Mouse (Mus musculus): Measurements from ENCODE around the gene Lonrf2. TPM values are rescaled to one million over a fixed set of nuclear protein-coding genes. Genes with fewer than 3 reads are reported as not detected.

Lonrf2 gene
- polyA plus RNA-seq, 1 experiment from 2014 or later, result 0.79 TPM

DNA sequence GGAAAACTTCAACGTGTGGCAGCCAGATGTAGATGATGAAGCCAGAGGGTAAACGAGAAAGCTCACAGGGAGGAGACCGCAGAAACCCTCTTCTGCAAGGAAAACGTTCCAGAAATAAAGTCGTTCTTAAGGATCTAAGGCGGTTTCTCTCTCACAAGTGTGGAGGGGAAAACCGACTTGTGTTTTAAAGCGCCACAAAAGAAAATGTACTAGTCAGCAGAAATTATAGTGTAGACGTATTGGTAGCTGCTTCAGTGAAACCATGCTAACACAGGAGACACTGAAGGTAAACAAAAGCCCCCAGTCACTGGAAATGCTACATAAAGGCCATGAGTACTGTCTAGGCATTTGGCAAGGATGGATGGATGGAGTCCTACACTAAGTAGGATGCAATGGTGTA is 19.2 kb downstream of the Lonrf2 start:
- H3K4me3 ChIP-seq (ENCODE audit: low read length), result no peak overlapping the region
- no peak for ATAC-seq
- no peak overlapping the region for H3K27ac ChIP-seq (ENCODE audit: low read length)
- no peaks in the 10 kb centered on the region for H3K4me1 ChIP-seq (ENCODE audit: control insufficient read depth, insufficient read depth, low read length)
- 58% methylated on average over 9 of the region's 9 CpGs for WGBS
- no peaks in the 10 kb centered on the region for H3K9me3 ChIP-seq (ENCODE audit: control insufficient read depth, low read length)
- H3K36me3 ChIP-seq (ENCODE audit: control insufficient read depth, insufficient read depth, low read length), result no peaks in the 10 kb centered on the region
- H3K27me3 ChIP-seq (replicated peaks; ENCODE audit: control insufficient read depth, insufficient read depth, low read length), result no peaks in the 10 kb centered on the region
- no peak overlapping the region for H3K4me2 ChIP-seq (ENCODE audit: low read depth, low read length)
- H3K9ac ChIP-seq (ENCODE audit: low read depth, low read length), result no peak overlapping the region

DNA sequence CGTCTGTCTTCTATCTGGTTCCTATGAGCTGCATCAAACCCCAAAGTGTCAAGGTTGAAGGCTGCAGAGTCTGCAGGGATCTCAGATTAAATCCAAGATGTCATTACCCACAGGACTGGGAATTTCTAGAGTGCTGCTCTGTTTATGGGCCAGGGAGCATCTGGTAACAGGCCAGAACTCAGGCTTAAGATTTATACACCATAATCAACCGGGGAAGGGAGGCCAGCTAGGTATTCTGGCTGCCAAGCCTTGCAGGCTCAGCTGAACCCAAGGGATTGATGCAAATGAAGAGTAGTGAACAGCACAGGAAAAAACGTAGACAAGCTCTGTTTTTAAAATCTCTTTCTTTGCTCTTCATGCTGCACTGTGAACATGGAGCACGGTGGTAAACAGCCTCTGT is 20.2 kb downstream of the Lonrf2 start:
- 54% methylated on average over 4 of the region's 4 CpGs for WGBS
- ATAC-seq, result no peak
- no peaks in the 10 kb centered on the region for H3K27me3 ChIP-seq (replicated peaks; ENCODE audit: control insufficient read depth, insufficient read depth, low read length)

DNA sequence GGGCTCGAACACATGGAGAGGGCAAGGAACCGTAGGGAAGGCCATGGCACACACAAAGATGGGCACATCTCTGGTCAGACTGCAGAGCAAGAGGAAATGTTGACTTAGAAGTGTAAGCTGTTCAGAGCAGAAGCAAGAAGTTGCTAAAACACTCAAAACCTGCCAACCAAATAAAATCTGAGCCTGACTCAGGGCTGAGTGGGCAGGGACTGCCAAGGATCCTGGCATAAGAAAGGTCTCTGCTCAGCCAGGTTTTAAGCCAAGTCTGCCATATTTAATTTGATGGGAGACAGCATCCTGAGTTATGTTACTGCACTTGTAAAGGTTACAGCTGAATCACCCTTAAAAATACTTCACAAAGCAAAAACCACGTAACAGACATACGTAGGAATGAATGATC is 29.4 kb downstream of the Lonrf2 start:
- WGBS, result 92% methylated on average over 4 of the region's 4 CpGs
- ATAC-seq, result no peak

More for the DNA sequence above, 20.2 kb downstream of the Lonrf2 start:
- H3K36me3 ChIP-seq (ENCODE audit: control insufficient read depth, insufficient read depth, low read length), result no peaks in the 10 kb centered on the region
- H3K9me3 ChIP-seq (ENCODE audit: control insufficient read depth, low read length), result no peaks in the 10 kb centered on the region
- H3K4me3 ChIP-seq (ENCODE audit: low read length), result no peak overlapping the region
- no peak overlapping the region for H3K27ac ChIP-seq (ENCODE audit: low read length)
- H3K9ac ChIP-seq (ENCODE audit: low read depth, low read length), result no peak overlapping the region
- H3K4me1 ChIP-seq (ENCODE audit: control insufficient read depth, insufficient read depth, low read length), result no peaks in the 10 kb centered on the region
- H3K4me2 ChIP-seq (ENCODE audit: low read depth, low read length), result no peak overlapping the region

DNA sequence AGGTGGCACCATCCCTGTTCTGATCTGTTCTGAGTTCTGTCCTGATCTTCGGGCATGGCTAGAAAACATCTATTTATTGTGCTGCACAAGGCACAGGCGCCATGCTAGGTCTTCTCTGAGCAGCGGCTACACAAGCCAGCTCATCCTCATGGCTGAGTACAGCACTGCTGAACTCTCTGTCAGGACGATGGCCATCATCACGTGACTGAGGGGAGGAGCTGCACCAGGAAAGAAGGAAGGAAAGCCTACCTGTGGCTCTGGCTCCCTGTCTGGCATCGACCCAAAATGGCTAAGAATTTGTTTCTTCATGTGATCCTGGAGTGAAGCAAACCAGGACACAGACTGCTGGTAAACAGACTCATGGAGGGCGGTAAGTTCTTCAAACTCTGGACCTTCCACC is 36.1 kb downstream of the Lonrf2 start:
- Histone ChIP-seq H3K4me1 (ENCODE audit: control insufficient read depth, insufficient read depth, low read length) (no peaks in the 10 kb centered on the region), H3K27ac (ENCODE audit: low read length) (no peak overlapping the region), H3K9ac (ENCODE audit: low read depth, low read length) (no peak overlapping the region), H3K36me3 (ENCODE audit: control insufficient read depth, insufficient read depth, low read length) (no peaks in the 10 kb centered on the region), H3K4me2 (ENCODE audit: low read depth, low read length) (no peak overlapping the region), H3K4me3 (ENCODE audit: low read length) (no peak overlapping the region), H3K9me3 (ENCODE audit: control insufficient read depth, low read length) (no peaks in the 10 kb centered on the region), H3K27me3 (replicated peaks; ENCODE audit: control insufficient read depth, insufficient read depth, low read length) (no peaks in the 10 kb centered on the region)
- no peak for ATAC-seq
- WGBS, result 73% methylated on average over 7 of the region's 7 CpGs

More for the DNA sequence above, 29.4 kb downstream of the Lonrf2 start:
- H3K4me3 ChIP-seq (ENCODE audit: low read length), result no peak overlapping the region
- H3K9me3 ChIP-seq (ENCODE audit: control insufficient read depth, low read length), result no peaks in the 10 kb centered on the region
- no peak overlapping the region for H3K27ac ChIP-seq (ENCODE audit: low read length)
- no peaks in the 10 kb centered on the region for H3K4me1 ChIP-seq (ENCODE audit: control insufficient read depth, insufficient read depth, low read length)
- H3K4me2 ChIP-seq (ENCODE audit: low read depth, low read length), result no peak overlapping the region
- H3K9ac ChIP-seq (ENCODE audit: low read depth, low read length), result no peak overlapping the region
- H3K36me3 ChIP-seq (ENCODE audit: control insufficient read depth, insufficient read depth, low read length), result no peaks in the 10 kb centered on the region
- H3K27me3 ChIP-seq (replicated peaks; ENCODE audit: control insufficient read depth, insufficient read depth, low read length), result no peaks in the 10 kb centered on the region

DNA sequence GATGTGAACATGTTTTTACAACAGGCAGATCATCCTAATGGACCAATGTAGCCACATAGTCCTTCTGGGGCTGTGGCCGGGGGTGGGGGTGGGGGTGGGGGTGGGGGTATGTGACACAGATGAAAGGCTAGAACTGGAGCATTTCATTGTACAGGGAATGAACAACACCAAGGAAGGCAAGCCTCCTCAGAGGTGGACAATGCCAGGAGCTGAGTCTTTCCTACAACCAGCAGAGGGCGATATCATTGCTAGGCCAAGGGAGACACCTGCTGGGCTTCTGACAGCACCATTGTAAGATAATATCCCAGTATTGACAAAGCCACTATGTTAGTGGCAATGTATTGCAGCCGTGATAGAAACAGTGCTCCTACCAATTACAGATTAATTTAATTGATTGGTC is 37.2 kb downstream of the Lonrf2 start:
- H3K36me3 ChIP-seq (ENCODE audit: control insufficient read depth, insufficient read depth, low read length), result no peaks in the 10 kb centered on the region
- H3K4me1 ChIP-seq (ENCODE audit: control insufficient read depth, insufficient read depth, low read length), result no peaks in the 10 kb centered on the region
- 38% methylated on average over 3 of the region's 3 CpGs for WGBS
- no peak for ATAC-seq
- no peak overlapping the region for H3K9ac ChIP-seq (ENCODE audit: low read depth, low read length)
- H3K4me3 ChIP-seq (ENCODE audit: low read length), result no peak overlapping the region
- no peaks in the 10 kb centered on the region for H3K27me3 ChIP-seq (replicated peaks; ENCODE audit: control insufficient read depth, insufficient read depth, low read length)
- H3K27ac ChIP-seq (ENCODE audit: low read length), result no peak overlapping the region
- H3K9me3 ChIP-seq (ENCODE audit: control insufficient read depth, low read length), result no peaks in the 10 kb centered on the region
- H3K4me2 ChIP-seq (ENCODE audit: low read depth, low read length), result no peak overlapping the region

DNA sequence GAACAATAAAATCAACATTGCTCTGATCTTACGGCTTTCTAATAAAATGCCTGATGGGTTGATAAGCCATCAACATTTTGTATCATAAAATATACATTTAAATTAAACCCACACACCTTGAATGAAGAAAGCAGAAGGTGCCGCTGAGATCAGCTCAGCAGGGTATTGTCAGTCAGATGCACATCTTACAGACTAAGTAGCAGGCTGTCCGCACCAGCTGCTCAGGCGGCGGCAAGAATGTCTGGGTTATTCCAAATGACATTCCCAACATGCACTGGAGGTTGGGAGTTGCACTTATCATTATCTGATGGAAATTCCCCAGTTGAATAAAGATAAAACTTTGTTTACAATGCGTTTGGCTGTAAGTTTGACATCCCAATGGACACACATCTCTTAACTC is 39.6 kb downstream of the Lonrf2 start:
- no peak overlapping the region for H3K4me2 ChIP-seq (ENCODE audit: low read depth, low read length)
- no peaks in the 10 kb centered on the region for H3K27me3 ChIP-seq (replicated peaks; ENCODE audit: control insufficient read depth, insufficient read depth, low read length)
- H3K27ac ChIP-seq (ENCODE audit: low read length), result no peak overlapping the region
- no peaks in the 10 kb centered on the region for H3K36me3 ChIP-seq (ENCODE audit: control insufficient read depth, insufficient read depth, low read length)
- no peaks in the 10 kb centered on the region for H3K4me1 ChIP-seq (ENCODE audit: control insufficient read depth, insufficient read depth, low read length)
- ATAC-seq, result no peak
- H3K9me3 ChIP-seq (ENCODE audit: control insufficient read depth, low read length), result no peaks in the 10 kb centered on the region
- H3K9ac ChIP-seq (ENCODE audit: low read depth, low read length), result no peak overlapping the region
- 74% methylated on average over 6 of the region's 6 CpGs for WGBS
- no peak overlapping the region for H3K4me3 ChIP-seq (ENCODE audit: low read length)

DNA sequence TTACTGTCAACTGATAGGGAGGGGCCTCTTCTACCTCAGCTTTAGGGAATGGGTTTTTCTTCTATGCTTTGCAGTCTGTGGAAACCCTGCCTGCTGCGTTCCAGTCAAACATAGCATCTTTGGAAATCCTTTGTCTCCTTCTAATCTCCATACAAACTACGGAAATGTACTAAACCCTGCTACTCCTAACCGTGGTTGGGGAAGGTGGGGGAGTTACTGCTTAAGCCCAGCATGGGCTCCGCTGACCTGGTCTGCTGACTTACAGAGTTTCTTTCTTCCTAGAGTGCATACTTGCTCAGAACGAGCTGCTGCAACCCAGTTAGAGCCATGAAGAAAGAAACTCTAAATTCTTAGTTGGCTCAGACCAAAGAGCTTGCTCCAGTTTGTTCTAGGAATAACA is 41.0 kb downstream of the Lonrf2 start:
- ATAC-seq, result no peak
- no peaks in the 10 kb centered on the region for H3K36me3 ChIP-seq (ENCODE audit: control insufficient read depth, insufficient read depth, low read length)
- H3K9ac ChIP-seq (ENCODE audit: low read depth, low read length), result no peak overlapping the region
- H3K9me3 ChIP-seq (ENCODE audit: control insufficient read depth, low read length), result no peaks in the 10 kb centered on the region
- WGBS, result 72% methylated on average over 5 of the region's 5 CpGs
- no peak overlapping the region for H3K27ac ChIP-seq (ENCODE audit: low read length)
- no peak overlapping the region for H3K4me3 ChIP-seq (ENCODE audit: low read length)
- H3K4me1 ChIP-seq (ENCODE audit: control insufficient read depth, insufficient read depth, low read length), result no peaks in the 10 kb centered on the region
- H3K27me3 ChIP-seq (replicated peaks; ENCODE audit: control insufficient read depth, insufficient read depth, low read length), result no peaks in the 10 kb centered on the region
- H3K4me2 ChIP-seq (ENCODE audit: low read depth, low read length), result no peak overlapping the region

DNA sequence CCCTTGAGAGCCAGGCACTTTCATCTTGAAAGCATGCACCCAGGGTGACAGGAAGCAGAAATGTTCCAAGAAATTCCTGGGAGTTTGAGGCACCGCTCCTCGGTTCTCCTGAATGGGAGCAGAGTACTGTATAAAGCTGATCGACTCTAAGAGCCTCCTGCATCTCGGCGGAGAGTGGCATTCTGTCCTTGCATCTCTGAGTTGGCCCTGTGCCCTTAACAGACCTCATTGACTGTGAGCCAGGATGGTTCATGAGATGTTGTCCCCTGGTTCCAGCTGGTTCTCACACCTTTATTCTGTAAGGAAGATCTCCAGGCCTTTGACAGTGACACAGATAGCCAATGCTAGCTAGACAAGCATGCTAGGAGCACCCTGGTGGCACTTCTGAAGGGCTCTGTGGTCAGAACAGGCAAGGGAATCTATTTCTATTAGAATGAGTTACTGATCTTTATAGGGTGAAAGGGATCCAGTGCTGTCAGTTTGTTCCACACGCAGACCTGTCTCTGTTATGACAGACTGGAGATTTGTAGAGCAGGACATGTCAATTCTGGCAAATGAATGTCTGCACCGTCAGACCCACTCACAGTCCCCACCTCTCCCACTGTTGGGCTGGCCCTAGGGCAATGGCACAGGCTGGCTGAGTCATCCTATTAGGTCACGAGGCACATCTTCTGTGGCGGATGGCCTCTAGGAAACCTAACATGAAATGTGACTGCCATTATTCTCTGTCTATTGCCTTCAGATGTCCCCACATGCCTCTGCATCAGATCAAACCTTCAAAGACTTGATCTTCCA is 45.3 kb downstream of the Lonrf2 start:
- ATAC-seq, result no peak
- Histone ChIP-seq H3K27ac (ENCODE audit: low read length) (no peak overlapping the region), H3K36me3 (ENCODE audit: control insufficient read depth, insufficient read depth, low read length) (no peaks in the 10 kb centered on the region), H3K4me2 (ENCODE audit: low read depth, low read length) (no peak overlapping the region), H3K27me3 (replicated peaks; ENCODE audit: control insufficient read depth, insufficient read depth, low read length) (no peaks in the 10 kb centered on the region), H3K4me1 (ENCODE audit: control insufficient read depth, insufficient read depth, low read length) (no peaks in the 10 kb centered on the region), H3K4me3 (ENCODE audit: low read length) (no peak overlapping the region), H3K9me3 (ENCODE audit: control insufficient read depth, low read length) (no peaks in the 10 kb centered on the region), H3K9ac (ENCODE audit: low read depth, low read length) (no peak overlapping the region)
- 77% methylated on average over 9 of the region's 9 CpGs for WGBS

DNA sequence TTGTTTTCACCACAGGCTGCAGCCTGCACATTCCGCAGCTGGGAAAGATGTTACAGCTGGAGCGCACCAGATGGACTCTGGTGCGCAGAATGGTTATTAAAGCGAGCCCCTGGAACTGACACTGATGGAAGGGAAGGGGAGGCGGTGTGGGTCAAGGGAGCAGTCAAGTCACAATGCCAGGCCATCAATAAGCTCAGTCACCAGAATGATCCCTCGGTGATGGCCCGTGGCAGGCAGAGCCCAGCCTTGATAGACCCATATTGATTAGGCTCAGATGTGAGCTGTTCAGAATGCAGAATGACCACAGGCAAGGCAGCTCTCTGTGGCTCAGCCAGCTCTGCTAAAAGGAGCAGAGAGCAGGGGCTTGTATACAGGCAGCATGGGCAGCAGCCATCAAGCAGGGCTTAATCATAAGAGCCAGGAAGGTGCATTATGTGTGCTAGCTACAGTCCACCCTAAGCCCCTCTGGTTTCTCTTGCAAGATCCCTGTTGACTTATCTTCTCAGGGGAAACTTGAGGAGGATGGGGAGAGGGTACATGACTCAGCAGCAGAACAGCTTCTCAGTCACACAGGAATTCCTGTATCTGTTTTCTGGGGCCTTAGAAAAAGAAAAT is 46.4 kb downstream of the Lonrf2 start:
- Histone ChIP-seq H3K9me3 (ENCODE audit: control insufficient read depth, low read length) (no peaks in the 10 kb centered on the region), H3K36me3 (ENCODE audit: control insufficient read depth, insufficient read depth, low read length) (no peaks in the 10 kb centered on the region), H3K4me3 (ENCODE audit: low read length) (no peak overlapping the region), H3K4me2 (ENCODE audit: low read depth, low read length) (no peak overlapping the region), H3K27ac (ENCODE audit: low read length) (no peak overlapping the region), H3K9ac (ENCODE audit: low read depth, low read length) (no peak overlapping the region), H3K4me1 (ENCODE audit: control insufficient read depth, insufficient read depth, low read length) (no peaks in the 10 kb centered on the region), H3K27me3 (replicated peaks; ENCODE audit: control insufficient read depth, insufficient read depth, low read length) (no peaks in the 10 kb centered on the region)
- ATAC-seq, result no peak
- WGBS, result 64% methylated on average over 7 of the region's 7 CpGs

Data from intestine, embryonic 16.5 days (tissue).